8 mouse cellular contexts compared by ENCODE assay signal in the genomic region with DNA sequence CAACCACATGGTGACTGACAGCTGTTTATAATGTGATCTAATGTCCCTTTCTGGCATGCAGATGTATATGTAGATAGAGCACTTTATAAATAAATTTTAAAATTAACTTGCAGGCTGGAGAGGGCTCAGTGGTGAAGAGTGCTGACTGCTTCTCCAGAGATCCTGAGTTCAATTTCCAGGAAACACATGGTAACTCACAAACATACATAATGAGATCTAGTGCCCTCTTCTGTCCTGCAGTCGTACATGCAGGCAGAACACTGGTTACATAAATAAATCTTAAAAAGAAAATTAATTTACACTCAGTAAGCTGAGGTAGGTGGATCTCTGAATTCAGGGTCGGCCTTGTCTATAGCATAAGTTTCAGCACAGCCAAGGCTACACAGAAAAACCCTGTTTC. TPM values are rescaled to one million over a fixed set of nuclear protein-coding genes. Genes with fewer than 3 reads are reported as not detected.
A peak's percentile ranks its signal among the peaks of the same experiment; 100 is the strongest.
DNase-seq lines count a peak whose midpoint lies in the region; ATAC-seq and TF ChIP-seq lines count a peak whose summit lies in the region.
"Had no signal": no experiment of that assay in that cellular context is flagged by ENCODE, and none has a peak within 500 bp of the region (broad histone marks: within the 10 kb centered on the region; RNA-seq: fewer than 3 reads in every experiment).

No protein-coding gene starts in this region.

- no peaks in the 10 kb centered on the region for H3K27me3 ChIP-seq in kidney, embryonic 15.5 days
- H3K27me3 ChIP-seq in kidney, embryonic 16.5 days (ENCODE audit: insufficient read depth, low read length): no peaks in the 10 kb centered on the region
- no peaks in the 10 kb centered on the region for H3K27me3 ChIP-seq in CH12.LX (replicated peaks)
- H3K27me3 ChIP-seq in thymus, adult 2 months (ENCODE audit: control insufficient read depth, insufficient read depth, low read length): no peaks in the 10 kb centered on the region

- TF ChIP-seq EP300 in CH12.LX (IDR thresholded peaks at IDR 0.05; ENCODE audit: low read length): no peak

- no peak for ATAC-seq in kidney, embryonic 15.5 days (replicated peaks; ENCODE audit: low FRiP score)
- no peak for ATAC-seq in kidney, embryonic 16.5 days (ENCODE audit: low FRiP score, low TSS enrichment)

- 41% methylated on average over 2 of the region's 2 CpGs for WGBS in kidney, embryonic 15.5 days
- 35% methylated on average over 2 of the region's 2 CpGs for WGBS in kidney, embryonic 16.5 days
- 23% methylated on average over 2 of the region's 2 CpGs for WGBS in macrophage (ENCODE audit: missing documents)
- WGBS in thymus, adult 2 months: 19% methylated on average over 2 of the region's 2 CpGs

- no peak overlapping the region for H3K9ac ChIP-seq in kidney, embryonic 15.5 days
- no peak overlapping the region for H3K9ac ChIP-seq in kidney, embryonic 16.5 days (replicated peaks; ENCODE audit: low read length)
- 0 out of 2 replicates have a peak overlapping the region, but pooled peaks have one; percentile 86 for H3K9ac ChIP-seq in CH12.LX (ENCODE audit: insufficient read depth, low read depth)

- TF ChIP-seq CTCF in CH12.LX (conservative IDR thresholded peaks at IDR 0.05 in 1 of 2, IDR thresholded peaks at IDR 0.05 in 1 of 2; ENCODE audit: low read depth in 2 of 2, low read length in 2 of 2): peak; percentile 49 to 72; a peak in 3 of 4 replicates
- TF ChIP-seq CTCF in thymus, adult 2 months (IDR thresholded peaks at IDR 0.05; ENCODE audit: borderline replicate concordance, control insufficient read depth, extremely low read depth, insufficient read depth, low read length, poor library complexity): no peak

- peaks cover 21% of the 10 kb centered on the region for H3K4me1 ChIP-seq in kidney, embryonic 15.5 days
- peaks cover 9% of the 10 kb centered on the region for H3K4me1 ChIP-seq in kidney, embryonic 16.5 days (ENCODE audit: insufficient read depth, low read length)
- peaks cover 7 to 16% of the 10 kb centered on the region in 2 experiments; a peak in 3 of 4 replicates for H3K4me1 ChIP-seq in CH12.LX (ENCODE audit: control insufficient read depth in 1 of 2, insufficient read depth in 2 of 2)
- no peaks in the 10 kb centered on the region for H3K4me1 ChIP-seq in thymus, adult 2 months (replicated peaks; ENCODE audit: control insufficient read depth, insufficient read depth, low read length)

- dilution Hi-C loops in CH12.LX (cut with MboI; ENCODE audit: extremely low pct_ligation_motif_present, extremely low pct_unique_long_range_greater_than_20kb, low sequenced_read_pairs): no loop called here

- H3K36me3 ChIP-seq in kidney, embryonic 15.5 days: peaks cover 21% of the 10 kb centered on the region
- H3K36me3 ChIP-seq in kidney, embryonic 16.5 days (ENCODE audit: insufficient read depth, low read length): peaks cover 16% of the 10 kb centered on the region
- peaks cover 19 to 24% of the 10 kb centered on the region in 2 experiments for H3K36me3 ChIP-seq in CH12.LX (replicated peaks in 1 of 2; ENCODE audit: control insufficient read depth in 1 of 2, insufficient read depth in 1 of 2, low read length in 1 of 2)
- peaks cover 10% of the 10 kb centered on the region; the same call in 1 of the 2 replicates for H3K36me3 ChIP-seq in macrophage (ENCODE audit: inconsistent target)
- peaks cover 5% of the 10 kb centered on the region for H3K36me3 ChIP-seq in thymus, adult 2 months (ENCODE audit: control insufficient read depth, insufficient read depth, low read length)

- H3K4me2 ChIP-seq in kidney, embryonic 15.5 days: peak overlapping the region; percentile 81; the same call in 1 of the 2 replicates
- no peak overlapping the region for H3K4me2 ChIP-seq in kidney, embryonic 16.5 days (replicated peaks; ENCODE audit: low read depth, low read length)
- H3K4me2 ChIP-seq in CH12.LX (ENCODE audit: insufficient read depth, low read depth, poor library complexity, severe bottlenecking): peak overlapping the region; percentile 68

- H3K27ac ChIP-seq in kidney, embryonic 15.5 days: no peak overlapping the region
- no peak overlapping the region for H3K27ac ChIP-seq in kidney, embryonic 16.5 days (ENCODE audit: low read length)
- H3K27ac ChIP-seq in CH12.LX (ENCODE audit: insufficient read depth, low read depth) (no peak overlapping the region), macrophage (peak overlapping the region; percentile 51; the same call in 1 of the 2 replicates)
- no peak overlapping the region for H3K27ac ChIP-seq in thymus, adult 2 months (ENCODE audit: control insufficient read depth, insufficient read depth, low read length)

- no peaks in the 10 kb centered on the region for H3K9me3 ChIP-seq in kidney, embryonic 15.5 days (replicated peaks)
- H3K9me3 ChIP-seq in kidney, embryonic 16.5 days (ENCODE audit: low read length): no peaks in the 10 kb centered on the region
- H3K9me3 ChIP-seq in CH12.LX (replicated peaks; ENCODE audit: low read length): no peaks in the 10 kb centered on the region

- H3K79me2 ChIP-seq in CH12.LX (replicated peaks; ENCODE audit: control insufficient read depth, extremely low read depth, insufficient read depth, poor library complexity, severe bottlenecking): peaks cover 14% of the 10 kb centered on the region
- H3K79me2 ChIP-seq in macrophage (ENCODE audit: inconsistent target): peaks cover 17% of the 10 kb centered on the region; the same call in 1 of the 2 replicates

- in situ Hi-C loops in CH12.LX (cut with MboI; ENCODE audit: low pct_ligation_motif_present, low pct_unique_long_range_greater_than_20kb, low sequenced_read_pairs): no loop called here

- H3K4me3 ChIP-seq in kidney, embryonic 15.5 days (replicated peaks): peak overlapping the region; percentile 92; the same call in 1 of the 2 replicates
- H3K4me3 ChIP-seq in kidney, embryonic 16.5 days (ENCODE audit: low read length): no peak overlapping the region; the same call in 1 of the 2 replicates
- H3K4me3 ChIP-seq in CH12.LX (replicated peaks in 1 of 3; ENCODE audit: low read depth in 2 of 3, low read length in 2 of 3, poor library complexity in 1 of 3): no peak overlapping the region
- peak overlapping the region; percentile 91 for H3K4me3 ChIP-seq in macrophage (ENCODE audit: inconsistent target)
- H3K4me3 ChIP-seq in thymus, adult 2 months (ENCODE audit: control insufficient read depth, insufficient read depth, low read length): no peak overlapping the region

- DNase-seq in CH12.LX (ENCODE audit: extremely low read depth): peak; percentile 66
- peak; percentile 45 for DNase-seq in c-Kit-positive CD71-positive TER-119-positive erythroid progenitor cells, embryonic 14.5 days (ENCODE audit: low spot score)
- DNase-seq in ovary, postnatal 14 days (ENCODE audit: low spot score): no peak
- no peak for DNase-seq in thymus, adult 2 months
- DNase-seq: kidney, adult 18-20 months had no signal

- peak; percentile 50 for TF ChIP-seq RAD21 in CH12.LX (IDR thresholded peaks at IDR 0.05; ENCODE audit: low read depth, low read length)

- TF ChIP-seq POLR2A in CH12.LX (IDR thresholded peaks at IDR 0.05; ENCODE audit: low read depth, low read length): no peak
- no peak for TF ChIP-seq POLR2A in thymus, adult 2 months (IDR thresholded peaks at IDR 0.05; ENCODE audit: control insufficient read depth, extremely low read depth, insufficient read depth, low read length, poor library complexity)

RNA-seq across cellular contexts. Expression of a gene that starts 1.2 kb away (rescaled TPM):
- 85.0 and 94.5 TPM in 2 replicates for polyA plus RNA-seq in kidney, embryonic 15.5 days (2015; fragmentation: Nextera tagmentation; extraction: Ambion mirVana)
- 92.1 and 107 TPM in 2 replicates for polyA plus RNA-seq in kidney, embryonic 16.5 days (2015; fragmentation: Nextera tagmentation; extraction: Ambion mirVana)
- 98.0 and 122 TPM in 2 replicates for total RNA-seq in CH12.LX (2012; rRNA removed)
- total RNA-seq in CH12.LX (2014; rRNA removed): 99.7 and 105 TPM in 2 replicates
- polyA plus RNA-seq in CH12.LX (2012; ENCODE audit: insufficient read length, low read depth): 101 and 104 TPM in 2 replicates
- 10 to 100 TPM in 25 of 26 experiments, 1 to 10 TPM in 1; 8.7 to 36.7 (median 20.1) TPM for total RNA-seq in macrophage (2018; cell fraction: chromatin; rRNA removed)
- 10 to 100 TPM in 25 of 26 experiments, 1 to 10 TPM in 1; 9.6 to 20.1 (median 15.0) TPM for total RNA-seq in macrophage (2018; cell fraction: cytosol; rRNA removed)
- total RNA-seq in macrophage (2018; cell fraction: nucleus; rRNA removed): 10 to 100 TPM in 21 of 26 experiments, 1 to 10 TPM in 5; 5.1 to 28.2 (median 13.1) TPM
- polyA plus RNA-seq in macrophage (2018): 10.6 to 22.6 TPM (median 18.7 TPM) in 3 replicates
- 109 and 120 TPM in 2 replicates for polyA plus RNA-seq in thymus, adult 2 months (2012; rRNA removed)

RNA-seq across cellular contexts. Expression of a gene that starts 9.2 kb away (rescaled TPM):
- 0.18 TPM in 1 of 2 replicates, not detected in the other for polyA plus RNA-seq in kidney, embryonic 15.5 days (2015; fragmentation: Nextera tagmentation; extraction: Ambion mirVana)
- polyA plus RNA-seq in kidney, embryonic 16.5 days (2015; fragmentation: Nextera tagmentation; extraction: Ambion mirVana): 0.26 TPM in 1 of 2 replicates, not detected in the other
- 0.38 and 0.59 TPM in 2 replicates for total RNA-seq in CH12.LX (2012; rRNA removed)
- not detected in 2 replicates for total RNA-seq in CH12.LX (2014; rRNA removed)
- polyA plus RNA-seq in CH12.LX (2012; ENCODE audit: insufficient read length, low read depth): 0.20 and 0.34 TPM in 2 replicates
- 1 to 10 TPM in 1 of 26 experiments, under 1 TPM in 4, not detected in 21; 0.52 to 1.0 (median 0.70) TPM for total RNA-seq in macrophage (2018; cell fraction: chromatin; rRNA removed)
- not detected for total RNA-seq in macrophage (2018; cell fraction: cytosol; rRNA removed)
- 1 to 10 TPM in 2 of 26 experiments, under 1 TPM in 3, not detected in 21; 0.44 to 1.5 (median 0.57) TPM for total RNA-seq in macrophage (2018; cell fraction: nucleus; rRNA removed)
- not detected in 3 replicates for polyA plus RNA-seq in macrophage (2018)
- polyA plus RNA-seq in thymus, adult 2 months (2012; rRNA removed): 0.88 and 0.96 TPM in 2 replicates

RNA-seq across cellular contexts. Expression of a gene that starts 9.3 kb away (rescaled TPM):
- polyA plus RNA-seq in kidney, embryonic 15.5 days (2015; fragmentation: Nextera tagmentation; extraction: Ambion mirVana): 1,520 and 1,607 TPM in 2 replicates
- 1,489 and 1,547 TPM in 2 replicates for polyA plus RNA-seq in kidney, embryonic 16.5 days (2015; fragmentation: Nextera tagmentation; extraction: Ambion mirVana)
- total RNA-seq in CH12.LX (2012; rRNA removed) (5,102 and 6,050 TPM in 2 replicates), CH12.LX (2014; rRNA removed) (5,117 and 5,410 TPM in 2 replicates)
- polyA plus RNA-seq in CH12.LX (2012; ENCODE audit: insufficient read length, low read depth) (1,976 and 2,057 TPM in 2 replicates), macrophage (2018) (612 to 1,759 TPM (median 1,226 TPM) in 3 replicates)
- 100 to 1,000 TPM in 22 of 26 experiments, 10 to 100 TPM in 4; 81.2 to 406 (median 129) TPM for total RNA-seq in macrophage (2018; cell fraction: chromatin; rRNA removed)
- 1,000 to 10,000 TPM in 13 of 26 experiments, 100 to 1,000 TPM in 13; 642 to 1,364 (median 989) TPM for total RNA-seq in macrophage (2018; cell fraction: cytosol; rRNA removed)
- total RNA-seq in macrophage (2018; cell fraction: nucleus; rRNA removed): 100 to 1,000 TPM; 194 to 490 (median 261) TPM
- 3,358 and 3,484 TPM in 2 replicates for polyA plus RNA-seq in thymus, adult 2 months (2012; rRNA removed)

RNA-seq across cellular contexts. Expression of a gene that starts 12.6 kb away (rescaled TPM):
- 1.5 and 3.4 TPM in 2 replicates for polyA plus RNA-seq in kidney, embryonic 15.5 days (2015; fragmentation: Nextera tagmentation; extraction: Ambion mirVana)
- polyA plus RNA-seq in kidney, embryonic 16.5 days (2015; fragmentation: Nextera tagmentation; extraction: Ambion mirVana): 1.9 and 2.7 TPM in 2 replicates
- total RNA-seq in CH12.LX (2012; rRNA removed) (0.80 and 0.89 TPM in 2 replicates), CH12.LX (2014; rRNA removed) (0.47 and 0.54 TPM in 2 replicates)
- polyA plus RNA-seq in CH12.LX (2012; ENCODE audit: insufficient read length, low read depth) (0.95 and 2.5 TPM in 2 replicates), macrophage (2018) (0.50 to 3.8 TPM (median 0.72 TPM) in 3 replicates)
- 10 to 100 TPM in 3 of 26 experiments, 1 to 10 TPM in 23; 2.2 to 14.6 (median 7.0) TPM for total RNA-seq in macrophage (2018; cell fraction: chromatin; rRNA removed)
- total RNA-seq in macrophage (2018; cell fraction: cytosol; rRNA removed): 1 to 10 TPM in 16 of 26 experiments, under 1 TPM in 10; 0.32 to 2.4 (median 1.2) TPM
- 10 to 100 TPM in 2 of 26 experiments, 1 to 10 TPM in 24; 1.4 to 11.1 (median 4.1) TPM for total RNA-seq in macrophage (2018; cell fraction: nucleus; rRNA removed)
- polyA plus RNA-seq in thymus, adult 2 months (2012; rRNA removed): 10.5 and 10.8 TPM in 2 replicates

RNA-seq across cellular contexts. Expression of a gene that starts 12.7 kb away (rescaled TPM):
- polyA plus RNA-seq in kidney, embryonic 15.5 days (2015; fragmentation: Nextera tagmentation; extraction: Ambion mirVana): 45.6 and 49.5 TPM in 2 replicates
- 44.4 and 45.3 TPM in 2 replicates for polyA plus RNA-seq in kidney, embryonic 16.5 days (2015; fragmentation: Nextera tagmentation; extraction: Ambion mirVana)
- total RNA-seq in CH12.LX (2012; rRNA removed) (102 and 105 TPM in 2 replicates), CH12.LX (2014; rRNA removed) (67.6 and 69.1 TPM in 2 replicates)
- polyA plus RNA-seq in CH12.LX (2012; ENCODE audit: insufficient read length, low read depth) (94.8 and 100.0 TPM in 2 replicates), macrophage (2018) (16.2 to 28.0 TPM (median 20.3 TPM) in 3 replicates)
- 10 to 100 TPM in 7 of 26 experiments, 1 to 10 TPM in 18, under 1 TPM in 1; 0.97 to 14.5 (median 5.4) TPM for total RNA-seq in macrophage (2018; cell fraction: chromatin; rRNA removed)
- 10 to 100 TPM; 10.6 to 30.4 (median 22.3) TPM for total RNA-seq in macrophage (2018; cell fraction: cytosol; rRNA removed)
- total RNA-seq in macrophage (2018; cell fraction: nucleus; rRNA removed): 10 to 100 TPM in 12 of 26 experiments, 1 to 10 TPM in 14; 2.8 to 25.4 (median 9.4) TPM
- 24.3 and 33.3 TPM in 2 replicates for polyA plus RNA-seq in thymus, adult 2 months (2012; rRNA removed)

Comparison
In these comparisons a context has a peak if more than half of its experiments do, and no peak if none do; other contexts are left out.
1. H3K4me3 ChIP-seq: peak in kidney, embryonic 15.5 days (single experiment) and macrophage (single experiment); none in kidney, embryonic 16.5 days (single experiment), CH12.LX (0 of 3) and thymus, adult 2 months (single experiment).
2. DNase-seq: peak in CH12.LX (single experiment) and c-Kit-positive CD71-positive TER-119-positive erythroid progenitor cells, embryonic 14.5 days (single experiment); none in ovary, postnatal 14 days (single experiment) and thymus, adult 2 months (single experiment).